ENCODE assay signal across 7 mouse cellular contexts in the genomic region with DNA sequence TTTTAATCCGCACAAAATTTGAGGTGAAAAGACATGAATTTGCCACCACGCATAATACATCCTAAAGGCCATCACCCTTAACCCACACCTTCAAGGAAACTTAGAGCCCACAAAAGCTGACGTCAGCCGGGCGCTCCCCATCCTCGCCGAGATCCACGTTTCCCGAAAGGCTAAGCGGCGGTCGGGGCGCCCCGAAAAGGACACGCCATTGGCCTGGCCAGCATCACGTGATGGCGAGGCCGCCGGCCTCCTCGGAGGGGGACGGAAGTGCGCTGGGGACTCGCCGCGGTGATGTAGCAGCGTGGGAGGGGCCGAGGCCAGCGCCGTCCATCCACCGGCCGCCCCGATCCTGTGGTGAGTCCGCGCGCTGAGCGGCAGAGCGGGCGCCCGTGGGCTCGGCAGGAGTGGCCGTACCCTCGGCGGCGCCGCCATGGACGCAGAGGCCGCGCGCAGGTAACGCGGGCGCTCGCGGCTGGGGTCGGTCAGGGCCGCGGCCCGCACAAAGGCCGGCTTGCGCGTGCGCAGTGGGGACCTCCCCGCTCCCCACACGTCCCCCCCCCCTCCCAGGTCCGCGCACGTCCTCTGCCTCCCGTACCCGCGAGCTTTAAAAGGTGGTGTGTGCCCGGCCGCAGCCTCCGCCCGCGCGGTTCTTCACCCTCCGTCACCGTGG. TPM values are rescaled to one million over a fixed set of nuclear protein-coding genes. Genes with fewer than 3 reads are reported as not detected.
DNase-seq lines count a peak whose midpoint lies in the region; ATAC-seq lines count a peak whose summit lies in the region.
"Not testable (repeated sequence)": the region's sequence is repeated elsewhere in the genome, so short reads cannot be mapped to it uniquely, and the experiment has no call there.

Gene Tdg, plus strand, starts transcription at position 243 of the 670 bp plus-strand sequence.

- peak; percentile 93 for DNase-seq in adrenal gland, postnatal 25 days
- DNase-seq in heart, adult 11 months, result peak; percentile 100
- peak; percentile 91 for DNase-seq in kidney, adult 18-20 months
- DNase-seq in limb, embryonic 11.5 days (ENCODE audit: low spot score), result peak; percentile 94
- peak; percentile 98 for DNase-seq in midbrain, embryonic 14.5 days
- peak; percentile 81 to 89 for DNase-seq in spleen, adult 18-20 months

- H3K9me3 ChIP-seq in embryonic facial prominence, embryonic 12.5 days; limb, embryonic 11.5 days (ENCODE audit: control insufficient read depth, low read length); midbrain, embryonic 14.5 days (ENCODE audit: control insufficient read depth, low read length): not testable (repeated sequence)

- H3K27ac ChIP-seq in embryonic facial prominence, embryonic 12.5 days, result peak within 1 kb of the TSS; percentile 90
- peak within 1 kb of the TSS; percentile 84 for H3K27ac ChIP-seq in limb, embryonic 11.5 days (replicated peaks; ENCODE audit: low read depth, low read length)
- peak within 1 kb of the TSS; percentile 92 for H3K27ac ChIP-seq in midbrain, embryonic 14.5 days (replicated peaks; ENCODE audit: low read depth, low read length)

- H3K4me2 ChIP-seq in embryonic facial prominence, embryonic 12.5 days (replicated peaks), result peak within 1 kb of the TSS; percentile 81
- H3K4me2 ChIP-seq in limb, embryonic 11.5 days (ENCODE audit: low read depth, severe bottlenecking), result peak within 1 kb of the TSS; percentile 83
- H3K4me2 ChIP-seq in midbrain, embryonic 14.5 days (ENCODE audit: low read length), result peak within 1 kb of the TSS; percentile 95

- ATAC-seq in embryonic facial prominence, embryonic 12.5 days (ENCODE audit: insufficient number of reproducible peaks, insufficient read depth, low FRiP score, low TSS enrichment), result peak; percentile 91
- ATAC-seq in limb, embryonic 11.5 days (ENCODE audit: insufficient number of reproducible peaks, low FRiP score, low TSS enrichment, low read depth), result peak; percentile 96
- ATAC-seq in midbrain, embryonic 14.5 days (ENCODE audit: low FRiP score, low TSS enrichment), result peak; percentile 96

- H3K4me3 ChIP-seq in embryonic facial prominence, embryonic 12.5 days, result peak within 1 kb of the TSS; percentile 77
- peak within 1 kb of the TSS; percentile 70 for H3K4me3 ChIP-seq in limb, embryonic 11.5 days (ENCODE audit: low read depth, low read length)
- peak within 1 kb of the TSS; percentile 69 for H3K4me3 ChIP-seq in midbrain, embryonic 14.5 days (replicated peaks; ENCODE audit: low read depth, low read length)

- under 1% methylated on average over 76 of the region's 78 CpGs for WGBS in embryonic facial prominence, embryonic 12.5 days
- under 1% methylated on average over 60 of the region's 78 CpGs for WGBS in limb, embryonic 11.5 days
- WGBS in midbrain, embryonic 14.5 days, result under 1% methylated on average over 69 of the region's 78 CpGs

- H3K4me1 ChIP-seq in embryonic facial prominence, embryonic 12.5 days, result peaks cover 16% of the 10 kb centered on the region
- H3K4me1 ChIP-seq in limb, embryonic 11.5 days (ENCODE audit: control insufficient read depth, insufficient read depth, low read length), result not testable (repeated sequence)
- peaks cover 15% of the 10 kb centered on the region for H3K4me1 ChIP-seq in midbrain, embryonic 14.5 days (ENCODE audit: control insufficient read depth, insufficient read depth, low read length)

- peak within 1 kb of the TSS; percentile 93 for H3K9ac ChIP-seq in embryonic facial prominence, embryonic 12.5 days
- peak within 1 kb of the TSS; percentile 84 for H3K9ac ChIP-seq in limb, embryonic 11.5 days (ENCODE audit: low read length)
- H3K9ac ChIP-seq in midbrain, embryonic 14.5 days (replicated peaks; ENCODE audit: low read length), result peak within 1 kb of the TSS; percentile 84

- not testable (repeated sequence) for H3K27me3 ChIP-seq in embryonic facial prominence, embryonic 12.5 days; limb, embryonic 11.5 days (ENCODE audit: control insufficient read depth, insufficient read depth, low read length); midbrain, embryonic 14.5 days (ENCODE audit: control insufficient read depth, insufficient read depth, low read length)

- peaks cover 24% of the 10 kb centered on the region for H3K36me3 ChIP-seq in embryonic facial prominence, embryonic 12.5 days
- H3K36me3 ChIP-seq in limb, embryonic 11.5 days (ENCODE audit: control insufficient read depth, insufficient read depth, low read length), result peaks cover 15% of the 10 kb centered on the region; the same call in 1 of the 2 replicates
- not testable (repeated sequence) for H3K36me3 ChIP-seq in midbrain, embryonic 14.5 days (ENCODE audit: control insufficient read depth, insufficient read depth, low read length)

RNA-seq across cellular contexts. Expression of gene Tdg, which starts in this region (rescaled TPM):
- 35.7 and 36.6 TPM in 2 replicates for total RNA-seq in adrenal gland, postnatal 25 days (2021)
- 198 and 205 TPM in 2 replicates for polyA plus RNA-seq in embryonic facial prominence, embryonic 12.5 days (2016; fragmentation: Nextera tagmentation; extraction: Ambion mirVana)
- polyA plus RNA-seq in limb, embryonic 11.5 days (2014; fragmentation: Nextera tagmentation; extraction: Ambion mirVana), result 250 and 262 TPM in 2 replicates
- 140 and 204 TPM in 2 replicates for polyA plus RNA-seq in midbrain, embryonic 14.5 days (2014; fragmentation: Nextera tagmentation; extraction: Ambion mirVana)

Comparison
In these comparisons a context has a peak if more than half of its experiments do, and no peak if none do; other contexts are left out.
1. Peak in every context shown above with its lines: DNase-seq, ATAC-seq, H3K4me3 ChIP-seq and H3K27ac ChIP-seq.